Mouse (Mus musculus) kidney, postnatal 4 days (tissue): Measurements from ENCODE around the gene Dbx2.

Experiments
- DNase-seq, 2 experiments: peaks; one replicate each; pipeline ENCODE4 v3.0.0; 2021; ENCODE audit warnings: mixed read lengths in 2 of 2

Gene Dbx2

DNA sequence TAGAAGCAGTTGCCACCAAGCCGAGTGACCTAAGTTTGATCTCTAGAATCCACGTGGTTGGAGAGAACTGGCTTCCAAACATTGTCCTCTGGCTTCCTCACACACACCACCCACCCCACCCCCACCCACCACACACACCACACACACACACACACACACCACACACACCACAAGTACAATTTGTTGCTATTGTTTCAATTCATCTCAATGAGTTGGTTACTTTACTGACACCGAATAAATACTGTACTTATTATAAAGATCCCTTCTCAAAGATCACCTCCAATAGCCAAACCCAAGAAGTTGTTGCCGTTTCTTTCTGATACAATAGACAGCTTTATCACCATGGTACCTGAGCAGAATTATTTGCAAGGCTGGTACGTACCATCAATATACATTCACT, at the start of gene Dbx2:
TSS of gene Dbx2 (minus strand) at position 101 of the 400 bp plus-strand sequence.
- no peak for DNase-seq

DNA sequence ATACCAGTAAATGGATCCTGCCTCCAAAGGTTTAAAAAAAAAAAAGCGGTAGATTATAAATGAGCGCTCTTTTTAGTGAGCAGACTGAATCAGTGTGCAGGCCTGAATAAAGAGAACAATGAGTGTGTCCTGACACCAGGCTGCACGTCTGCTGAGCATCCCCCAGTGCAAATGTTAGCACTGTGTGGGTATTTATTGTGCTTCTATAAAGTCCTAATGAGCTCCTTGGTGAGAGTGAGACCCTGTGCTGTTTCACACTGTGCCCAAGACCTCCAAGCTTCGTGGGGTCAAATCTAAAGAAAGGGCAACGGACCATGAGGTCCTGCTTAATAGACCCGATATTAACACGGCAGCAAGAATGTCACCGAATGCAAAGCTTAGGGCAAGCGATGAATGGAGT, 46.4 kb upstream of the Dbx2 start:
- DNase-seq = no peak

DNA sequence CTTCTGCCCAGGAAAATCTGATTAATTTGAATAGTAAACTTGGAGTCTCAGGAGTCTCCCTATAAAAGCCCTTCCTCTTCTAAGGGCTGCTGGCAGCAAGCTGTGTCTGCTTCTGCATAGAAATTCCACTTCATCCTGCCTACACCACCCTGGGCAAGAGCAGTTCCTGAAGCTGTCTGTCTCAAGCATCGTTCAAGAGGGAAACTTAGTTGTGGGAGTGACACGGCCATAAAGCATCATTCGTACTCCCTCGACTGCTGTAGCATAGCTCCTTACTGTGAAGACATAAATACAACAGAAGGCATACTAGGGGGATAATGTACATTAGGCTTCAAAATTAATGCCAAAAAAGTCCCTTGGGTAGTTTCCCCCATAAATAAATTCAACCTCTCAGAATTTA, 45.8 kb upstream of the Dbx2 start:
- DNase-seq = no peak

DNA sequence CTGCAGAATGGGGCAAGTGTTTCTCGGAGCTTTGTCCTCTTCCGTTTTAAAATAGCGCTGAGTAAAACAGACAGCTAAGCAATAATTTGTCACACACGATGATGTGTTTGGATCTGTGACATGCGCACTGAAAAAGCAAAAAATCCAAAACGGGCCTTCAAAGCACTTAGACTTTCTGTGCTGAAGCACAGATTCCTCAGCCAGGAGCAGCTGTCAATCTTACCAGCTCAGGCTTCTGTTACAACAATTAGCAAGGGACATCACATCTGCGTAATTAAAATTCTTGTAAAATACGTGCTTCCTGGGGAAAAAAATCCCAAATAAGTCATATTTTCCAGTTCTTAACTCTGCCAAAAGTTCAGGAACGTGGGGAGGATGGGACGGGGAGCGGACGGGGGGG, 43.6 kb upstream of the Dbx2 start:
- no peak for DNase-seq

DNA sequence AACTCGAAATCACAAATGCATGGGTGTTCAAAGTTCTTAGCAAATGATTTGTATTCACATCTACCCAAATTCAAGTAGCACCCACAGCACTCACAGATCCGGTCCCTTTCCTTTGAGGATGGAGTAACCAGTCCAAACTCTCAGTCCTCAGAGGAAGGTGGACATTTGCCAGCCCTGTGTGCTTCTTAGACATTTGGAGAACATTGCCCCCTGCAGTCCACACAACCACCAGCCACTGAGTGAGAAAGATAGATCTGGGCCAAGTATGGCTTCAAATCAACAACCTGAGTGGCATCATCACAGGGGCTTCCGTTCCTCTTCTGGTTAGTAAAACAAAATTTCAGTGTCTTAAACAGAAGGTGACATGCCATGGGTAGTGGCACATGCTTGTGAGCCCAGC, 38.0 kb upstream of the Dbx2 start:
- DNase-seq = peak; percentile 13 to 18

DNA sequence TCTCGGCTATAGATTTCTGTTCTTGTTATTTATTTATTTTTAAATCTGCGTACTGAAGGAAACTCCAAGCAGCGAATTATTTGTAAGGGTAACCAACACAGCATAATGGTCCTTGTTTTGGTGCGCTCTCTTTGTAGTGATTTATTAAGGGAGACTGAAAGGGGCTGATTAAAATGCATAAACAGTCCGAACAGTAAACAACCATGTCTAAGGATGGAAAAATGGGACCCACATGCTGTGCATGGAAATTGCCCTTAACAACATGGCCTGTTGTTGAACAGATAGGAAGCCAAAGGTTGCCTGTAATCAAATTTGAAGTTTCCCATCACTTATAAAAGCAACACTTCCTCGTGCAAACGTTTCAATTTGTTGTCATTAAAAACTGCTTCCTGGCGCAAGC, 35.8 kb upstream of the Dbx2 start:
- DNase-seq = no peak

DNA sequence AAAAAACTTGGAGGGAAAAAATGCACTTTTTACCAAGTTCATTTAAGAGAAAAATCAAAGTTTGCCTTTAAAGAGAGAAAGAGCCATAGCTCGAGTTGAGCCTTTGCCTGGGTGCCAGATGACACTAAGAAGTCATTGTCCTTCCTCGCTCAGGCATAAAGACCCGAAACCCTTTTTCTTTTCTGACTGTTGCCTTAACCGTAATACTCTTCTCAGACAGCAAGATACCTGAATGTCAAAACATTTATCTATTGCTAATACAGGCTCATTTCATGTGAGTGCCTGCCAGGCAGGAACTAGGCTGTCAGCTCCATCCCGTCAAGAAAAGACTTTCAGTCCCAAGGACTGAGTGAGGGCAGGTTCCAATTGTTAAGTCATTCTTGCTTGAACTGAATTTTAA, 35.4 kb upstream of the Dbx2 start:
- no peak for DNase-seq

DNA sequence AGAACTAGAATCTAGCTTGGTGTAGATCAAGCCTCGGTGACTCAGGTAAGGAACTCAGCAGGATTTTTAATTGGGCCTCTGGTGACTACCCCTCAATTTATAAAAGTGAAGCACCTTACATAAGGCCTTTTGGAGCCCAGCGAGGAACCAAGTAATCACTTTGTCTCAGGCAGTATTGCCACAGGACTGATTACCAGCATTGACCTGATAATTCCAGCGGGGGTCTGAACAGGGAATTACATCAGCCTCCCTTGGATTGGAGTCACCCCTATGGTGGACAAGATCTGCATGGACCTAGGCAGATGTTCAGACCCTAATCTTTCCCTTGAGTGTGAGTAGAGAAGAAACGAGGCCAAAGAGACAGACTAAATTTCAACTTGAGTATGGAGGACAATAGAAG, 26.9 kb upstream of the Dbx2 start:
- no peak for DNase-seq

DNA sequence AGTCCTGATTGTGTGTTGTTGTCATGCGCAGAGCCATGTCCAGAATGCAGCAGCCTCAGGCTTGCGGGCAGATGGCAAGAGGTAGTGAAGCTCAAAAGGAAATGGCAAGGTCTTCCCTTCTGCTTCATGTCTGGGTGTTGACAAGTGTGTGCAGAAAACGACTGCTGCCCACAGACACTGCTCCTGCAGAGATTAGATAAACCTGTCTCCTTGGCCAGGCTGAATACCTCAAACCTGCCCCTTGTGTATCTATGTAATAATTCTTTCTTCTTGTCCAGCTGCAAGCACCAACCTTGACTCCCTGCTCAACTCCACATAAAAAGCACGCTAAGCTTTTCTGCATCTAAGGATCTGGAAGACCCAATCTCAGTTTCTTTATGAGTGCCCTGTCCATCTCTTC, 19.9 kb upstream of the Dbx2 start:
- no peak for DNase-seq

DNA sequence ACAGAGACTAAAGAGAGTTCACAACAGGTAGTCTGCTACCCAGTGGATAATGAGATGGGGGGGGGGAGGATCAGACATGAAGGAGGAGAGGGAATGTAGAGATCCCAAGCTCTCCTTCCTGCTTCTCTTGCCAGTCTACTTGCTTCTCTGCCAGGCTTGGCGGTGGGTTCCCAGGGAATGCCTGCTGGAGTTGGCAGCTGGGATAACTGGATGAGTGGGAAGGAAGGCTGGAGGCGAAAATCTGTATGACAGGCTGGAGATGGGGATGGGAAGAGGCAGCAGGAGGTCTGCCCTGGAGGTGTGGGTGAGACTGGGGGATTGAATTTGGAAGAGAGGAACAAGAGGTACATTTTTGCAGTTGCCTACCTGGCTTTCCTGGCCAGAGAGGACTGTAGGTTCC, 19.4 kb upstream of the Dbx2 start:
- no peak for DNase-seq

DNA sequence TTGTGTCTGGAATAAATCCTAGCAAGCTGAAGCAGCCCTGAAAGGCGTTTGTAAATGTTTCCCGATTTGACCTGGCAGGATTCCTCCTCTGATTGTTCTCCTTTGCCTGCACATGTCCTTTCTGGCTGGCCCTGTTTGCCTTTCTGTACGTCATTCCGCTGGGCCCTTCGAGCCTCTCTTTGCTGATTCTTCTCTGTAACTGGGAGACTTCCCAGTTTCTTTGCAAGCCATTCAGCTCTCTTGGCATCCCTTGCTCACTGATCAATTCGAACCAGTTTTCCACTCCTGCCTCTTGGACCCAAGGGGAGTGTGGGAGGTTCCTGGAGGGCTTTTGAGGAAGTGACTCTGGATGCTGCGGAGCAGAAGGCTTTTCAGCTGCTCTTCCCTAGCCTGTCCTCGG, 11.4 kb upstream of the Dbx2 start:
- no peak for DNase-seq

DNA sequence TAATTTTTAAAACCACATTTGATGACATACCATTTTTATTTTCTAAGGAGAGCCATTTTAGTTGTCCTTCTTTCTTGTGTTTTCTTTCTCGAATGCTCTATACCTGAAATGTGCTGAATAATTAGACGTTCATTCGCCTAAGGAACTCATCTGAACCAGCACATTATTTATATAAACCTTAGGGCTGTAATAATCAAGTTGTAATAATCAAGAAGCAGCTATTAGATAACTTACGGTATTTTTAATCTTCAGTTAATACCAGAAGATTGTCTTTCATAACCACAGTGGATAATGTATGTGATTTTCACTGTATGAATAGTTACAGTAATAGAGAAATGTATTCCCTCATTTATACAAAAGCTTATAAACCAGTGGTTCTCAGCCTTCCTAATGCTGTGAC, 9.2 kb upstream of the Dbx2 start:
- DNase-seq = no peak

DNA sequence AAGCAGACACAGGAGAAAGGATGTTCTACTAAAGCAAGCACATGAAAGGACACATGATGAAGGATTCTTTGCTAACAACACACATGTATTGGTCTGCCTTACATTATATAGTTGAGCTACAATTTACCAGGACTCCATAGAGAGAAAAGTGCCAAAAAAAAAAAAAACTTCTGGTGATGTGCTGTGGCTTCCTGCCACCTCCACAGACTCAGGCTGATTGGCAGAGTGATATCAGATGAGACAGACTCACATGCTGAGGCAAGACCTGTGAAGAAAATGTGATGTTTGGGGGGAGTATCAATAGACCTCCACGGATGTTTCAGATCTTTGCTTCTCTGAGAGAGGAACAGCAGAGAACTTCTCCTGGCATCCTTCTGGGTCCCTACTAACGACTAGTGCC, 6.0 kb upstream of the Dbx2 start:
- DNase-seq = no peak

DNA sequence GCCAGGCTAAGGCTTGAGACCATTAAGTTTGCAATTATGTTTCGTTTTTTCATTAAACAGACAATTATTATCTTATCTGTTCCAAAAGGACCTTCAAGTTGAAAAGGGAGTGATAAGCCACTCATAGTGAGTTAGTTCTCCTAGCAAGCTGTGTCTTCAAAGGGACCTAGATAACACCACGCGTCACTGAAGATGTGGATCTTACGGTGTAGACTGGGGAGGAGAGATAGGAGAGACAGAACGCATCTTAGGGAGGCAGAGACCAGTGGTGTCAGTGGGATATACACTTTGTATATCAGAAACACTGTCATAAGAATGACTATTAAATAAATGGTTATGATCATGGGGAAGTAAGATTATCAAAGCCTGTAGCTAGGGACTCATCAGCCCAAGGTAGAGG, 4.6 kb upstream of the Dbx2 start:
- no peak for DNase-seq

DNA sequence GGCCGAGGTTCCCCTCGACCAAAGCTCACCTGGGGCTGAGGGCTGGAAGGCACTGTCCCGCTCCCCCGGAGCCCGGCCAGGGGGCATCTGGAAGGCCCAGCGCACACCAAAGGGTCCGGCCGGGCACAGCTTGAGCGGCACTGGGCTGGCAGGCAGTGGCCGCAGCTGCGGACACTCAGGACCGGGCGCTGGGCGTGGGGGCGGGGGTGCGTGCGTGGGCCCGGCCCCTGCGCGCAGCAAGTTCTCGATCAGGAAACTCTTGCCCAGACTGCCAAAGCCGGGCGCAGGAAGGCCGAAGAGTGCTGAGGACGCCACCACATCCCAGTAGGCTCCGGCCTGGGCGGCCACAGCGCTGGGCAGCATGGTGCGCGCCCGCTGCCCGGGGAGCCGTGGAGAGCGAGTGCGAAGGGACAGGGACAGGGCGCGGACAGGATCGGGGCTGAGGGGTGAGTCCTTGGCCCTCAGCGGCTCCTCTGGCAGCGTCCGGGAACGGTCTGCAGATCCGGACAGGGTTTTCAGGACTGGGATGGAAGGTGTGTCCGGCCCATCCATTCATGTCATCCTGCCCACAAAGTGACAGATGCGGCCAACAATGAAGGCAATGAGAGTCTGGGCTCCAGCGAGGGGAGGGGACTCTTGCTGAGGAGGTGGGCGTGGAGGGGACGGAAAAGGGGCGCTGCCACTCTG, 1.4 kb downstream of the Dbx2 start:
- DNase-seq = peak; percentile 37 to 50

DNA sequence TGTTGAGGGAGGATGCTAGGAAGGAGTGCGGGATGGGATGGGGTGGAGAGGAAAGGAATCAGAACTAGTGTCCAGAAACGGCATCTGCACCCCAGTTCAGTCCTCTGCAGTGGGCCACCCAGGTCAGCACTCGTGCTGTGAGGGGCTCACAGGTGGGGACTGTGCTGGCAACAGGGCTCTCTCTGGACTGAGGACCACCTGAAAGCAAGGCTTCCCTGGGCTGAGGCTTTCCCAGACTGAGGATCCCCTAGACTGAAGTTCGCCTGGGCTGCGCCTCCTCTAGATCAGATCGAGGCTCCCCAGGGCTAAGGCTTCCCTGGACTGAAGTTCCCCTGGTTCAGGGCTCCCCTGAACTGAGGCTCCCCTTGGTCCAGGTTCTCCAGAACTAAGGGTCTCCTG, 1.9 kb downstream of the Dbx2 start:
- peak in 1 of 2 experiments; percentile 11 for DNase-seq

DNA sequence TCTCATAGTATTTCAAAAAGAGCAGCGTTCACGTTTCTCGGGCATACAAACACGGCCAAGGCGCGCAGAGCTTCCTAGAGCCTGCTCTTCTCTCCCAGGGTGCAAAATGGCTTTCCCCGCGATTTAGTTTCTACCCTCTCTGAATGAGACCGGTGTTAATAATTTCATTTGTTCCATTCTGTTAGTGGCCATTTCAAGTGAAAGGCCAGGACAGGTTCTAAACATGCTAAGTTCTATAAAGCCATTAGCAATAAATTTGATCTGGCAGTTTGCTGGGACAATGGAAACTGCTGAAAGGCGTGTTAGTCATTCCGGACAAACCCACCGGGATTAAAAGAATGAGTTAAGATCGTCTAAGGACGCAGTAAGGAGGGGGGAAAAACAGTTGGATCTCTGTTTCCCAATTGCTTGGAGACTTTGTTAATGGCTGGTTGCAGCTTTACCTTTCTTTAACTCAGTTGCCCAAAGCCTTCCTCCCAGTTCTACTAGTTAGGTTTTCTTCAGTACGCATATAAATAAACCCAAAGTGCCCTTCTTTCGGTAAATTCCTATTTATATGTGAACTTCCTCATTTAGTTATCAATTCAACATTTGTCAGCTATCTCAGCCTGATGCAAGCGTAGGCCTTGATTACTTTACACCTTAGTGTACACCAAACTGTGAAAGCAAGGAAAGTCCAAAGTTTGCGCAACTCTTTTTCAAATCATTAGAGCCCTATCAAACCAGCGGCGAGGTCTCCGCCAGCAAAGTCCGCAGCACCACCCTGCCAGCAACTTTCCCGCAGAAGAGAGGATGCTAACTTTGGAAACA, 2.7 kb downstream of the Dbx2 start:
- no peak for DNase-seq

DNA sequence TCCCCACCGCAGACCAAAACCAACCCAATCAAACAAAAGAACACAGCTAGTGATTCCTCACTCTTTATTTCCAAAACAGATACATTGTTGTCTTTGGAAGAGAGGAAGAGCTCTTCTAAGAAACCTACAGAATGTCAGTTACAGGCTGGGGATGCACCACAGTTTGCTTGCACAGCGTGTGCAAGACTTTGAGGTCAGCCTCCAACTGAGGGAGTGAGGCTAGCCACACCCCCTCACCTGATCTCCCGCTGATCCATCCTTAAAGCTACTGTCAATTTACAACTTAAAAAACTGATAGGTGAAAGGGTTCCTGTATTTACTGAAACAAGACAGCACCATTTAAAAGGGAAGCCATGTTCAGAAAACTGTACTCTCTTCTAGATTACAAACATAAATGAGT, 3.9 kb downstream of the Dbx2 start:
- no peak for DNase-seq

DNA sequence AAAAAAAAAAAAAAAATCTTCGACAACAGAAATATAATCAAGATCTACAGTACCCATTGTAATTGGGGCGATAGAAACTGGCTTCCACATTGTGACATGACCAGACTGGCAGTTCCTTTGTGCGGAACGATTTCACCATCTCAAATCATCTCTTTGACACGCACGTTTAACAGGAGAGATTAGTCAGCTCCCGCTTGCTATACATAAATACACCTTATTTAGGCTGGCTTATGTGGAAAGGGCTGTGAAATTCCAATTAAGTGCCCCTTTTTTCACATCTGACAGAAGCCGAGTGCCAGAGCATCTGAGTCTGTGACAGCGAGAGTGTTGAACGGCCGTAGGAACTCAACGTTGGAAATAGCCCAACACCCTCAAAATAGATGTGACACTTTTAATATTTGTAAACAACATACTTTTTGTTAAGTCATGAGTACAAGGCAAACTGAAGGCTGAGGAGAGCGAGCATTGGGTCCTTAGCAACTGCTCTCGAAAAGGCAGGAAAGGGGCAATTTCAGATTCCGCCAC, 12.2 kb downstream of the Dbx2 start:
- DNase-seq = no peak

DNA sequence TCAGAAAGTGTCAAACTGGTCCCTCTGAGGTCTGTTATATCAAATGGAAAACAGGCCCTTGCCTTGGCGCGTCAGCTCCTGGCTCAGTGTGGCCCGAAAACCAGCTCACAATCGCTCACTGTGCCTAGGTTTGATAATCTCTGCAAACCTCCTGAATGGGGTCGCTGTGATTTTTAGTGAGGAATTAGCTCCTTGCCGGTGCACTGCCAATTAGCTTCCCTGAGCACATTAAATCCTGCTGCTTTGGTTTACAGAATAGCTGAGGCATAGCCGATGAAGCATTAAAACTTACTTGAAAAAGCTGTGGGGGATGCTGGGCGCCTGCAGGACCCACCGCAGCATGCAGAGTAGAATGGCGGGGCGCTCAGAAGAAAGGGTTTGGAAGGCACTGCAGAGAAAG, 15.4 kb downstream of the Dbx2 start:
- peak; percentile 26 to 34 for DNase-seq

DNA sequence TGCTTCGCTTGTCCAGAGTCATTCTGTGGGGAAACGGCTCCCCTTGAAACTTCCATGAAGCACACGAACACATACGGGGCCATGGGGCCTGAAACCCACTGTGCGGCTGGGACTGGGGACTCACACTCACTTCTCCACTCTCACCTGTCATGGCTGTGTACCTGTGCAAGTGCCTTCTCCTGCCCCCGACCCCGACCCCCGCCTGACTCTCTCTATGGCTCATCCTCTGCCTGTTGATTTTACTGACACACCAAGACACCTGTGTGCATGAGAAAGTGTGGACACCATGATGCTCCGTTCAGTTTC, 16.0 kb downstream of the Dbx2 start:
- DNase-seq = no peak

DNA sequence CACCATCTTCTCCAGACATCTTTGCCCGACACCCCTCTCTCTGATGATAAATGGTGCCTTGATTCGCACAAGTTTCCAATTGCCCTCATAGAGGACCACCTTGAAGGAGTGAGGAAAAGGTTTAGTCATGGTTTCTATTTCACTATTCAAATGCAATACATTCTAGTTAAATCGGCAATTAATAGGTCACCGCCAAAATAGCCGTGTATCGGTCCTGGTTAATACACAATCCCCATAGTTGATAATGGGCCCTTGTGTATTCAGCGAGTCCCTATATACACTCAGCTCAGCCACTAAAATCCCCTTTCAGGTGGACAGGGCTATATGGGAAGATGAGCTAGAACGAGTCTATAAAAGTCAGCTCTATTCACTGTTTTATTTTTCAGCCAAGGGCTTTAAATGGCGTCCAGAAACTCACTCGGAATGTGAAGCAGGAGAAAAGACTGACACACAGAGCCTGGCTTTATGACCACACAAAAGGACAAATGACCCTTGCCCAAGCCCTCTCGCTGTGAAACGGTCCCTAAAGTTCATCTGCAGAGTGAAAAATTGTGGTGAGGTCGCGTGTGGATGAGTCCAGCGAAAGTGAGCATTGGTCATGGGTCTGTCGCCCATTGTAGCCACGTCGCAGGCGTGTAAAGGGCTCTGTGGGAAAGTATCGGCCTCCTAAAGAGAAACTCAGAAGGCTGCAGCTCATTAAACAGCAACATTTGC, 16.5 kb downstream of the Dbx2 start:
- peak in 1 of 2 experiments; percentile 31 for DNase-seq

DNA sequence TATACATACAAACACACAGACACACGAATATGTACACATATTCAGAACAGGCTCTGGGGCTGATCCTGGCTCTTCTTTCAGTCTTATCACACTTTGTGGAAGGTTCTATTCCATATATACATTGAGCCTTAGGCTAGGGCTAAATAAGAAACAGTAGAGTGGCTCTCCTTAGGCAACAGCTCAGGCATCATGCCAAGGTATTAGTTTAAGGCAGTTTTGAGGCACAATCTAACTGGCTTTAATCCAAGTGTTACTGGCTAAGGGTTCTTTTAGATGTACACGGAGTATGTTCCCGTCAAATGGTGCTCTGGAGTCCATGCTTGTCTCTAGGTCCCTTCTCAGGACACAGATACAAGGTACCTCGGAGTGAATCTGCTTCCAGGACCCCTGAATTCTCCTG, 31.4 kb downstream of the Dbx2 start:
- no peak for DNase-seq

DNA sequence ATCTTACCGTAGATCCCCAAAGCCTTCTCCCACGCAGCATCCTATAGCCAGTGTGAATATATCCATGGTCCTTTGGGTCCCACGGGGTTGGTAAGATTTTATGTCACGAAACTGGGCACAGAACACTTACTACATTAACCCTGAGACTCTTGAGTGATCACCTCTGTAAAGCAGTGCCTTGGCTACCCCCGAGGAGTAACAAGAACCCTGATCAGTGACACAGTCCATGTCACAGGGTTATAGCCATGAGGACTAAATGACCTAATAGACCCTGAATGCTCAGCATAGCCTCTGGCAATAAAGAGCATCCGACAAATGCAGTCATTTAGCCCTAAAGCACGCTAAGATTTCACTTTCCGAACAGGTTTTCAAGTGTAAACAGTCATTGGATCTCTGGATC, 33.0 kb downstream of the Dbx2 start:
- no peak for DNase-seq
